Mouse (Mus musculus) forebrain, embryonic 12.5 days (tissue): ENCODE results near the gene Efcab6. TPM values are rescaled to one million over a fixed set of nuclear protein-coding genes. Genes with fewer than 3 reads are reported as not detected.

Source experiments
- ATAC-seq: fragments of 200-750 bp; cut with Nextera tagmentation; 2 replicates; pipeline ENCODE4 v1.8.0; 2017; ENCODE audit warnings: moderate TSS enrichment; ENCODE audit not compliant: low FRiP score
- H3K27ac ChIP-seq: fragments of 300-500 bp; sonication (generic); 2 replicates; pipeline ENCODE4 v1.5.1; 2016; ENCODE audit warnings: mild to moderate bottlenecking
- H3K27me3 ChIP-seq: fragments of 300-500 bp; sonication (generic); 2 replicates; pipeline ENCODE4 v1.6.1; 2016; ENCODE audit warnings: mild to moderate bottlenecking
- H3K36me3 ChIP-seq: fragments of 300-500 bp; sonication (generic); replicated peaks from 2 replicates; pipeline ENCODE4 v1.6.1; 2016; ENCODE audit warnings: mild to moderate bottlenecking
- H3K4me1 ChIP-seq: fragments of 300-500 bp; sonication (generic); 2 replicates; pipeline ENCODE4 v1.6.1; 2016
- H3K4me2 ChIP-seq: fragments of 300-500 bp; sonication (generic); 2 replicates; pipeline ENCODE4 v1.6.1; 2016; ENCODE audit warnings: mild to moderate bottlenecking, moderate library complexity
- H3K4me3 ChIP-seq: fragments of 300-500 bp; sonication (generic); replicated peaks from 2 replicates; pipeline ENCODE4 v1.5.1; 2016; ENCODE audit warnings: mild to moderate bottlenecking
- H3K9ac ChIP-seq: fragments of 300-500 bp; sonication (generic); 2 replicates; pipeline ENCODE4 v1.6.1; 2016; ENCODE audit warnings: mild to moderate bottlenecking
- H3K9me3 ChIP-seq: fragments of 300-500 bp; sonication (generic); 2 replicates; pipeline ENCODE4 v1.6.1; 2016
- WGBS: fragments of 180-500 bp; shearing (Covaris S2); methylation state at CpG from one replicate; pipeline ENCODE4 v1.1.7; 2016; 5-methylcytosine and 5-hydroxymethylcytosine counted together
- polyA plus RNA-seq: library from polyadenylated mRNA; unstranded; fragments of >200 nt; fragmentation: Nextera tagmentation; extraction: Ambion mirVana; gene quantifications from 2 replicates; pipeline ENCODE4 v1.2.1, GENCODE M21; 2016

Gene Efcab6
- polyA plus RNA-seq, 1 experiment from 2014 or later, result 1.3 TPM

GRCm38 (mm10) chr15:83997550-83997949 lies 67.6 kb downstream of the Efcab6 start:
- Histone ChIP-seq H3K27ac (0 out of 2 replicates have a peak overlapping the region, but pooled peaks have one; percentile 9), H3K4me3 (no peak overlapping the region), H3K36me3 (no peaks in the 10 kb centered on the region), H3K9me3 (no peaks in the 10 kb centered on the region), H3K4me2 (peak overlapping the region; percentile 50; the same call in 1 of the 2 replicates), H3K27me3 (peaks cover 25% of the 10 kb centered on the region), H3K4me1 (peaks cover 20% of the 10 kb centered on the region), H3K9ac (0 out of 2 replicates have a peak overlapping the region, but pooled peaks have one; percentile 12)
- 3% methylated on average over 4 of the region's 4 CpGs for WGBS
- ATAC-seq, result 0 out of 2 replicates have a peak, but pooled peaks have one; percentile 73

DNA sequence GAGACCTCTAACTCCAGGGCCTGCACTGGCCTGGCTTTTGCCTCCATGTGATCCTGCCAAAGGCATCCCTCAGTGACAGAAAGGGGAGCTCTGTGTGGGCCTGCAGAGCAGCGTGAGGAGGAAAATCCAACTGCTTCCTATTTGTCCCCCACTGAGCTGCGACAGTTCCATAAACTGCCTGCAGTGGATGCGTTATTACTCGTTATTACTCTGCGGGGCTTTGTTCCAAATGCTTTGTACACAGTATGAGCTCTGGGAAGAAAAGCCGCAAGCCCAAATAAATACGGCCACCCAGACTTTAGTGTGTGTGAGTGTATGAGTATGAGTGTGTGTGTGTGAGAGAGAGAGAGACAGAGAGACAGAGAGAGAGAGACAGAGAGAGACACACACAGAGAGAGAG lies 68.3 kb downstream of the Efcab6 start:
- H3K4me1 ChIP-seq, result peaks cover 20% of the 10 kb centered on the region
- 39% methylated on average over 7 of the region's 7 CpGs for WGBS
- H3K36me3 ChIP-seq, result no peaks in the 10 kb centered on the region
- peaks cover 32% of the 10 kb centered on the region for H3K27me3 ChIP-seq
- no peak overlapping the region for H3K4me2 ChIP-seq
- H3K4me3 ChIP-seq, result no peak overlapping the region
- no peak for ATAC-seq
- H3K27ac ChIP-seq, result 0 out of 2 replicates have a peak overlapping the region, but pooled peaks have one; percentile 8
- no peaks in the 10 kb centered on the region for H3K9me3 ChIP-seq
- H3K9ac ChIP-seq, result no peak overlapping the region

- Histone ChIP-seq H3K9me3 (no peaks in the 10 kb centered on the region), H3K4me2 (no peak overlapping the region), H3K9ac (no peak overlapping the region), H3K4me1 (peaks cover 23% of the 10 kb centered on the region), H3K27ac (0 out of 2 replicates have a peak overlapping the region, but pooled peaks have one; percentile 8), H3K36me3 (no peaks in the 10 kb centered on the region), H3K4me3 (no peak overlapping the region), H3K27me3 (peaks cover 31% of the 10 kb centered on the region)
- 83% methylated on average over 15 of the region's 15 CpGs for WGBS
- ATAC-seq, result no peak
These were observed 73.0 kb downstream of the Efcab6 start for GRCm38 (mm10) chr15:83992191-83992590.

- Histone ChIP-seq H3K27me3 (peaks cover 26% of the 10 kb centered on the region), H3K4me2 (no peak overlapping the region), H3K36me3 (no peaks in the 10 kb centered on the region), H3K4me3 (no peak overlapping the region), H3K9me3 (no peaks in the 10 kb centered on the region), H3K9ac (no peak overlapping the region), H3K27ac (no peak overlapping the region), H3K4me1 (peaks cover 22% of the 10 kb centered on the region)
- ATAC-seq, result no peak
- WGBS, result 9% methylated on average over 3 of the region's 3 CpGs
These were observed 73.7 kb downstream of the Efcab6 start for GRCm38 (mm10) chr15:83991461-83991860.

- H3K27me3 ChIP-seq, result peaks cover 34% of the 10 kb centered on the region; the same call in 1 of the 2 replicates
- no peaks in the 10 kb centered on the region for H3K9me3 ChIP-seq
- H3K27ac ChIP-seq, result no peak overlapping the region
- no peak overlapping the region for H3K9ac ChIP-seq
- peaks cover 22% of the 10 kb centered on the region for H3K4me1 ChIP-seq
- H3K4me2 ChIP-seq, result no peak overlapping the region
- no peak overlapping the region for H3K4me3 ChIP-seq
- H3K36me3 ChIP-seq, result no peaks in the 10 kb centered on the region
- no peak for ATAC-seq
- WGBS, result 91% methylated on average over 5 of the region's 5 CpGs
These were observed 75.9 kb downstream of the Efcab6 start for GRCm38 (mm10) chr15:83989241-83989640.

DNA sequence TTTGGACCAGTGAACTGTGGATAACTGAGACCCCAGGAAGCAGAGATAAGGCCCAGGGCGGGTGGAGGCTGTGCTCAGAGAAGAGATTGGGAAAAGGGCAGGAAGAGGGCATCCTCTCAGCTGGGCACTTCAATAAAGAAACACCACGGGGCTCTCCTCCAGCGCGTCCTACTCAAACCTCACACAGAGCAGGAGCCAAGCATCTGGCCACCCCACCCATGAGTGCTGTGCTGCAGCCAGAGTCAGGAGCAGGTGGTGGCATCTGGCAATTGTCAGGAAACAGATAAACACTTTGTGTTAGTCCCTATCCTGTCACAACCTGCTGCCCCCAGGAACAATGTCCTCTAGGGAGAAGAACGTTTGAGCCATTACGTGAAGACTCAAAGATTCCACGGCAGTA lies 77.1 kb downstream of the Efcab6 start:
- Histone ChIP-seq H3K36me3 (no peaks in the 10 kb centered on the region), H3K27ac (no peak overlapping the region), H3K4me2 (no peak overlapping the region), H3K27me3 (peaks cover 34% of the 10 kb centered on the region; the same call in 1 of the 2 replicates), H3K4me3 (no peak overlapping the region), H3K9ac (no peak overlapping the region), H3K9me3 (no peaks in the 10 kb centered on the region), H3K4me1 (peaks cover 22% of the 10 kb centered on the region)
- ATAC-seq, result no peak
- 33% methylated on average over 7 of the region's 7 CpGs for WGBS

- peaks cover 5% of the 10 kb centered on the region; the same call in 1 of the 2 replicates for H3K4me1 ChIP-seq
- H3K27me3 ChIP-seq, result peaks cover 11% of the 10 kb centered on the region; the same call in 1 of the 2 replicates
- H3K4me3 ChIP-seq, result no peak overlapping the region
- no peaks in the 10 kb centered on the region for H3K9me3 ChIP-seq
- no peak overlapping the region for H3K9ac ChIP-seq
- ATAC-seq, result no peak
- H3K27ac ChIP-seq, result no peak overlapping the region
- H3K4me2 ChIP-seq, result no peak overlapping the region
- WGBS, result 69% methylated on average over 14 of the region's 14 CpGs
- no peaks in the 10 kb centered on the region for H3K36me3 ChIP-seq
These were observed 82.8 kb downstream of the Efcab6 start for GRCm38 (mm10) chr15:83982186-83982936.

GRCm38 (mm10) chr15:83978865-83979264 lies 86.3 kb downstream of the Efcab6 start:
- H3K4me1 ChIP-seq, result peaks cover 6% of the 10 kb centered on the region; the same call in 1 of the 2 replicates
- H3K36me3 ChIP-seq, result no peaks in the 10 kb centered on the region
- no peaks in the 10 kb centered on the region for H3K9me3 ChIP-seq
- H3K4me2 ChIP-seq, result no peak overlapping the region
- ATAC-seq, result no peak
- H3K9ac ChIP-seq, result no peak overlapping the region
- H3K27me3 ChIP-seq, result no peaks in the 10 kb centered on the region
- peak overlapping the region; percentile 26; the same call in 1 of the 2 replicates for H3K27ac ChIP-seq
- WGBS, result 63% methylated on average over 6 of the region's 6 CpGs
- H3K4me3 ChIP-seq, result no peak overlapping the region

- no peaks in the 10 kb centered on the region for H3K27me3 ChIP-seq
- ATAC-seq, result no peak
- no peak overlapping the region for H3K27ac ChIP-seq
- H3K4me2 ChIP-seq, result no peak overlapping the region
- no peaks in the 10 kb centered on the region for H3K36me3 ChIP-seq
- peaks cover 6% of the 10 kb centered on the region for H3K4me1 ChIP-seq
- H3K4me3 ChIP-seq, result no peak overlapping the region
- 32% methylated on average over 5 of the region's 5 CpGs for whole genome bisulfite sequencing
- H3K9me3 ChIP-seq, result no peaks in the 10 kb centered on the region
- H3K9ac ChIP-seq, result no peak overlapping the region
These were observed 88.1 kb downstream of the Efcab6 start for GRCm38 (mm10) chr15:83977108-83977507.

- peaks cover 9% of the 10 kb centered on the region for H3K4me1 ChIP-seq
- no peaks in the 10 kb centered on the region for H3K36me3 ChIP-seq
- no peak overlapping the region for H3K4me2 ChIP-seq
- WGBS, result 83% methylated on average over 9 of the region's 9 CpGs
- no peaks in the 10 kb centered on the region for H3K9me3 ChIP-seq
- H3K27me3 ChIP-seq, result no peaks in the 10 kb centered on the region
- no peak overlapping the region for H3K27ac ChIP-seq
- ATAC-seq, result no peak
- no peak overlapping the region for H3K9ac ChIP-seq
- no peak overlapping the region for H3K4me3 ChIP-seq
These were observed 93.0 kb downstream of the Efcab6 start for GRCm38 (mm10) chr15:83972206-83972605.

GRCm38 (mm10) chr15:83967802-83968201 lies 97.4 kb downstream of the Efcab6 start:
- H3K9ac ChIP-seq, result no peak overlapping the region
- 72% methylated on average over 12 of the region's 12 CpGs for WGBS
- H3K4me2 ChIP-seq, result no peak overlapping the region
- H3K4me1 ChIP-seq, result peaks cover 6% of the 10 kb centered on the region
- H3K4me3 ChIP-seq, result no peak overlapping the region
- no peaks in the 10 kb centered on the region for H3K36me3 ChIP-seq
- no peak for ATAC-seq
- no peaks in the 10 kb centered on the region for H3K27me3 ChIP-seq
- H3K9me3 ChIP-seq, result no peaks in the 10 kb centered on the region
- H3K27ac ChIP-seq, result no peak overlapping the region

DNA sequence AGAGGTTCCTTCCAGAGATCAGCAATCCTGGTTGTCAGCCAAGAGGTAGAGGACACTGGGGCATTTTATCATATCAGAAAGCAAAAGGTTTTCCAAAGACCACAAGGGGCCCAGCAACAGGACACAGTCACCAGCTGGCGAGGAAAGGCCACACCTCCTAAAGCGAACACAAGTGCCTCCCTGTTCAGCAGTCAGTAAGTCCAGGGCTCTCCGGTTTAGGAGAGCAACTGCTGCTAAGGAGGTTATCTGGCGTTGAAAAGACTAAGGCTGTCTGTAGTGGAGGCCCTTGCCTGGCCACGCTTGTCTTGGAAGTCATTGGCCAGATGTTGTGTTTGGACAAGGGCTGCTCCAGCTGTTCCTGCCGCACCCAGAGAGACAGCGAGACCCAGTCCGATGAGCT lies 100.1 kb downstream of the Efcab6 start:
- Histone ChIP-seq H3K9ac (no peak overlapping the region), H3K4me1 (peaks cover 11% of the 10 kb centered on the region), H3K9me3 (no peaks in the 10 kb centered on the region), H3K27me3 (no peaks in the 10 kb centered on the region), H3K36me3 (no peaks in the 10 kb centered on the region), H3K4me2 (no peak overlapping the region), H3K27ac (no peak overlapping the region), H3K4me3 (no peak overlapping the region)
- 75% methylated on average over 8 of the region's 8 CpGs for WGBS
- no peak for ATAC-seq

- ATAC-seq, result no peak
- no peak overlapping the region for H3K9ac ChIP-seq
- H3K27ac ChIP-seq, result no peak overlapping the region
- H3K36me3 ChIP-seq, result no peaks in the 10 kb centered on the region
- H3K4me2 ChIP-seq, result no peak overlapping the region
- no peaks in the 10 kb centered on the region for H3K27me3 ChIP-seq
- WGBS, result 75% methylated on average over 3 of the region's 3 CpGs
- no peak overlapping the region for H3K4me3 ChIP-seq
- peaks cover 8% of the 10 kb centered on the region for H3K4me1 ChIP-seq
- no peaks in the 10 kb centered on the region for H3K9me3 ChIP-seq
These were observed 106.8 kb downstream of the Efcab6 start for GRCm38 (mm10) chr15:83958376-83958775.
